Mouse (Mus musculus): ENCODE data around the gene Tbc1d2. TPM values are rescaled to one million over a fixed set of nuclear protein-coding genes. Genes with fewer than 3 reads are reported as not detected.
"Not testable (repeated sequence)": the region's sequence is repeated elsewhere in the genome, so short reads cannot be mapped to it uniquely, and the experiment has no call there.

Gene Tbc1d2
- total RNA-seq, 2 experiments from 2014 or later = 2.6 to 3.3 TPM

- intact Hi-C loops (cut with DNase I) = no loop called here
Observed at GRCm38 (mm10) chr4:46649161-46649560, 848 bp downstream of the Tbc1d2 start.

GRCm38 (mm10) chr4:46643676-46644112 is 6.3 kb downstream of the Tbc1d2 start:
- DNase-seq (ENCODE audit: low spot score in 2 of 2) = no peak
- intact Hi-C loops (cut with DNase I) = no loop called here

More at GRCm38 (mm10) chr4:46649161-46649560, 848 bp downstream of the Tbc1d2 start:
- no peak for DNase-seq (ENCODE audit: low spot score in 2 of 2)

- intact Hi-C loops (cut with DNase I) = no loop called here
- DNase-seq (ENCODE audit: low spot score in 2 of 2) = no peak
Observed at GRCm38 (mm10) chr4:46642924-46643675, 6.9 kb downstream of the Tbc1d2 start.

GRCm38 (mm10) chr4:46641283-46641682 is 8.7 kb downstream of the Tbc1d2 start:
- intact Hi-C loops (cut with DNase I) = no loop called here
- no peak for DNase-seq (ENCODE audit: low spot score in 2 of 2)

GRCm38 (mm10) chr4:46639866-46640265 is 10.1 kb downstream of the Tbc1d2 start:
- DNase-seq (ENCODE audit: low spot score in 2 of 2) = no peak
- intact Hi-C loops (cut with DNase I) = no loop called here

GRCm38 (mm10) chr4:46637250-46637649 is 12.8 kb downstream of the Tbc1d2 start:
- intact Hi-C loops (cut with DNase I); DNase-seq (ENCODE audit: low spot score in 2 of 2): not testable (repeated sequence)

- intact Hi-C loops (cut with DNase I) = no loop called here
- DNase-seq (ENCODE audit: low spot score in 2 of 2) = peak in 1 of 2 experiments; percentile 58
Observed at GRCm38 (mm10) chr4:46635702-46636430, 14.1 kb downstream of the Tbc1d2 start.

- peak in 1 of 2 experiments; percentile 59 for DNase-seq (ENCODE audit: low spot score in 2 of 2)
- intact Hi-C loops (cut with DNase I) = no loop called here
Observed at GRCm38 (mm10) chr4:46634881-46635280, 15.1 kb downstream of the Tbc1d2 start.

- DNase-seq (ENCODE audit: low spot score in 2 of 2); intact Hi-C loops (cut with DNase I): not testable (repeated sequence)
Observed at GRCm38 (mm10) chr4:46633565-46633964, 16.4 kb downstream of the Tbc1d2 start.

- intact Hi-C loops (cut with DNase I) = no loop called here
- no peak for DNase-seq (ENCODE audit: low spot score in 2 of 2)
Observed at GRCm38 (mm10) chr4:46632465-46632864, 17.5 kb downstream of the Tbc1d2 start.

- intact Hi-C loops (cut with DNase I) = no loop called here
- no peak for DNase-seq (ENCODE audit: low spot score in 2 of 2)
Observed at GRCm38 (mm10) chr4:46630390-46630789, 19.6 kb downstream of the Tbc1d2 start.

GRCm38 (mm10) chr4:46628873-46629272 is 21.1 kb downstream of the Tbc1d2 start:
- DNase-seq (ENCODE audit: low spot score in 2 of 2) = no peak
- intact Hi-C loops (cut with DNase I) = no loop called here

GRCm38 (mm10) chr4:46628081-46628480 is 21.9 kb downstream of the Tbc1d2 start:
- intact Hi-C loops (cut with DNase I) = no loop called here
- DNase-seq (ENCODE audit: low spot score in 2 of 2) = no peak

- intact Hi-C loops (cut with DNase I) = no loop called here
- DNase-seq (ENCODE audit: low spot score in 2 of 2) = no peak
Observed at GRCm38 (mm10) chr4:46625101-46625500, 24.9 kb downstream of the Tbc1d2 start.

- intact Hi-C loops (cut with DNase I) = no loop called here
- DNase-seq (ENCODE audit: low spot score in 2 of 2) = no peak
Observed at GRCm38 (mm10) chr4:46623007-46623406, 27.0 kb downstream of the Tbc1d2 start.

GRCm38 (mm10) chr4:46620946-46621345 is 29.1 kb downstream of the Tbc1d2 start:
- no peak for DNase-seq (ENCODE audit: low spot score in 2 of 2)
- intact Hi-C loops (cut with DNase I) = no loop called here

- intact Hi-C loops (cut with DNase I) = no loop called here
- DNase-seq (ENCODE audit: low spot score in 2 of 2) = no peak
Observed at GRCm38 (mm10) chr4:46620330-46620729, 29.7 kb downstream of the Tbc1d2 start.

- intact Hi-C loops (cut with DNase I) = no loop called here
- no peak for DNase-seq (ENCODE audit: low spot score in 2 of 2)
Observed at GRCm38 (mm10) chr4:46618196-46618817, 31.7 kb downstream of the Tbc1d2 start.

GRCm38 (mm10) chr4:46617408-46617807 is 32.6 kb downstream of the Tbc1d2 start:
- no peak for DNase-seq (ENCODE audit: low spot score in 2 of 2)
- intact Hi-C loops (cut with DNase I) = no loop called here

- DNase-seq (ENCODE audit: low spot score in 2 of 2) = no peak
- intact Hi-C loops (cut with DNase I) = no loop called here
Observed at GRCm38 (mm10) chr4:46614641-46615040, 35.4 kb downstream of the Tbc1d2 start.

Data from left cerebral cortex, postnatal 25 days (tissue).